8 mouse cellular contexts compared by ENCODE assay signal in the genomic region with DNA sequence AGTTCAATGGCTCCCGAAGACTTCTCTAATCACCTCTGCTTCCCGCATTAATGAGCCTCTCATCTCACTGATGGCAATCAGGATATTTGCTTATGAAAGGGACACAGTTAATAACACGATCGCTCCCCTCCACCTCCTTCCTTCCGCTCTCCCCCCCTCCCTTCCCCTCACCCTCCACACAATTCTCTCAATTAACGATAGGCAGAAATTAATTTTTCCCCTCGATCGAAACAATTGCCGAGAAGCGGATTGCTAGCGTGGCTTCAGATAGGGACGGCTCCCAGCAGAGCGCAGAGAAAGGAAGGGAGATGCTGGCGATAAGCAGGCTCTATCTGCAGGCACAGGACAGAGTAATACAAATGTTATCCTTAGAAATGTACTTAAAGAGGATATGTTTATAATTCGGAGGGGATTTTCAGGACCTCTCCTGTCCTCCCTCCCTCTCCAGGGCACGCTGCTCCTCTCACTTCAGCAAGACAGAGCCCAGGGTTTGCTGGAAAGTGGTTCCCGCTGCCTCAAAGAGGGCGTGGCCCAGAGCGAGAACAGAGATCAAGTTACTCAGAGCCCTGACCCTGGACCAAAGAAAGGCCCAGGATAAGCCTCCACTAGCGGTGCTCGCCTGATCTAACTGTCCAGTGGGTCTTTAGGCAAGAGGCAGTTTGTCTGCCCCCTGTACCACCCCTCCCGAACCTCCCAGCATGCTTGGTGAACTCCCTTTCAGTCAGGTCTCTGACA. TPM values are rescaled to one million over a fixed set of nuclear protein-coding genes. Genes with fewer than 3 reads are reported as not detected.
DNase-seq lines count a peak whose midpoint lies in the region; ATAC-seq and TF ChIP-seq lines count a peak whose summit lies in the region.

No protein-coding gene starts in this region.

- no peak for DNase-seq in lung, postnatal 0 days (ENCODE audit: low spot score)
- peak; percentile 79 for DNase-seq in forebrain, embryonic 10.5 days (ENCODE audit: extremely low spot score, low spot score)
- DNase-seq in liver, embryonic 11.5 days (ENCODE audit: low spot score): no peak
- DNase-seq in layer of hippocampus, adult 9-11 months: no peak
- no peak for DNase-seq in right cerebral cortex, postnatal 25 days
- no peak for DNase-seq in thymus, postnatal 25 days

- H3K9me3 ChIP-seq in lung, embryonic 15.5 days: no peaks in the 10 kb centered on the region
- H3K9me3 ChIP-seq in lung, postnatal 0 days (ENCODE audit: low read length): no peaks in the 10 kb centered on the region
- H3K9me3 ChIP-seq in forebrain, embryonic 10.5 days: no peaks in the 10 kb centered on the region
- no peaks in the 10 kb centered on the region for H3K9me3 ChIP-seq in liver, embryonic 11.5 days (ENCODE audit: control insufficient read depth, low read length)
- no peaks in the 10 kb centered on the region for H3K9me3 ChIP-seq in stomach, embryonic 15.5 days

- WGBS in lung, embryonic 15.5 days: 1% methylated on average over 22 of the region's 22 CpGs
- 2% methylated on average over 22 of the region's 22 CpGs for WGBS in lung, postnatal 0 days
- WGBS in forebrain, embryonic 10.5 days: under 1% methylated on average over 22 of the region's 22 CpGs
- WGBS in liver, embryonic 11.5 days: 1% methylated on average over 22 of the region's 22 CpGs
- 3% methylated on average over 22 of the region's 22 CpGs for WGBS in stomach, embryonic 15.5 days

- TF ChIP-seq EP300 in lung, postnatal 0 days (IDR thresholded peaks at IDR 0.05): no peak

- peaks cover 66% of the 10 kb centered on the region for H3K27me3 ChIP-seq in lung, embryonic 15.5 days
- peaks cover 30% of the 10 kb centered on the region for H3K27me3 ChIP-seq in lung, postnatal 0 days (replicated peaks; ENCODE audit: insufficient read depth, low read length)
- peaks cover 86% of the 10 kb centered on the region for H3K27me3 ChIP-seq in forebrain, embryonic 10.5 days (ENCODE audit: poor library complexity, severe bottlenecking)
- peaks cover 72% of the 10 kb centered on the region for H3K27me3 ChIP-seq in liver, embryonic 11.5 days (replicated peaks; ENCODE audit: control insufficient read depth, insufficient read depth, low read length)
- H3K27me3 ChIP-seq in stomach, embryonic 15.5 days (replicated peaks): peaks cover 62% of the 10 kb centered on the region

- ATAC-seq in lung, embryonic 15.5 days (ENCODE audit: borderline replicate concordance, extremely low read depth, low FRiP score, low TSS enrichment): no peak; the same call in 1 of the 2 replicates
- no peak for ATAC-seq in lung, postnatal 0 days
- no peak for ATAC-seq in liver, embryonic 11.5 days (replicated peaks; ENCODE audit: low FRiP score)
- ATAC-seq in stomach, embryonic 15.5 days (ENCODE audit: insufficient read depth, low FRiP score, low read depth): no peak

- no peak overlapping the region for H3K9ac ChIP-seq in lung, embryonic 15.5 days
- no peak overlapping the region for H3K9ac ChIP-seq in lung, postnatal 0 days (replicated peaks; ENCODE audit: low read depth)
- no peak overlapping the region for H3K9ac ChIP-seq in liver, embryonic 11.5 days (ENCODE audit: low read depth, low read length)
- H3K9ac ChIP-seq in stomach, embryonic 15.5 days: no peak overlapping the region

- no peaks in the 10 kb centered on the region for H3K36me3 ChIP-seq in lung, embryonic 15.5 days
- H3K36me3 ChIP-seq in lung, postnatal 0 days (ENCODE audit: insufficient read depth, low read length): no peaks in the 10 kb centered on the region
- no peaks in the 10 kb centered on the region for H3K36me3 ChIP-seq in forebrain, embryonic 10.5 days (replicated peaks)
- H3K36me3 ChIP-seq in liver, embryonic 11.5 days (ENCODE audit: control insufficient read depth, insufficient read depth, low read length): no peaks in the 10 kb centered on the region
- no peaks in the 10 kb centered on the region for H3K36me3 ChIP-seq in stomach, embryonic 15.5 days

- no peak overlapping the region for H3K4me3 ChIP-seq in lung, embryonic 15.5 days
- H3K4me3 ChIP-seq in lung, postnatal 0 days (ENCODE audit: low read depth, low read length): no peak overlapping the region
- peak overlapping the region; percentile 51 for H3K4me3 ChIP-seq in forebrain, embryonic 10.5 days
- H3K4me3 ChIP-seq in liver, embryonic 11.5 days (ENCODE audit: low read depth, low read length): peak overlapping the region; percentile 5; the same call in 1 of the 2 replicates
- H3K4me3 ChIP-seq in stomach, embryonic 15.5 days (replicated peaks): no peak overlapping the region

- H3K4me1 ChIP-seq in lung, embryonic 15.5 days: peaks cover 8% of the 10 kb centered on the region; the same call in 1 of the 2 replicates
- H3K4me1 ChIP-seq in lung, postnatal 0 days (ENCODE audit: insufficient read depth, low read depth, low read length): no peaks in the 10 kb centered on the region; the same call in 1 of the 2 replicates
- H3K4me1 ChIP-seq in forebrain, embryonic 10.5 days: peaks cover 64% of the 10 kb centered on the region
- H3K4me1 ChIP-seq in liver, embryonic 11.5 days (replicated peaks; ENCODE audit: control insufficient read depth, insufficient read depth, low read length): peaks cover 20% of the 10 kb centered on the region
- peaks cover 14% of the 10 kb centered on the region; the same call in 1 of the 2 replicates for H3K4me1 ChIP-seq in stomach, embryonic 15.5 days

- no peak for TF ChIP-seq CTCF in lung, postnatal 0 days (IDR thresholded peaks at IDR 0.05)

- H3K4me2 ChIP-seq in lung, embryonic 15.5 days: peak overlapping the region; percentile 16; the same call in 1 of the 2 replicates
- no peak overlapping the region for H3K4me2 ChIP-seq in lung, postnatal 0 days (replicated peaks; ENCODE audit: low read depth, low read length)
- peak overlapping the region; percentile 28 for H3K4me2 ChIP-seq in liver, embryonic 11.5 days
- H3K4me2 ChIP-seq in stomach, embryonic 15.5 days: peak overlapping the region; percentile 35; the same call in 1 of the 2 replicates

- no peak overlapping the region for H3K27ac ChIP-seq in lung, embryonic 15.5 days
- H3K27ac ChIP-seq in lung, postnatal 0 days (ENCODE audit: low read length): no peak overlapping the region
- H3K27ac ChIP-seq in forebrain, embryonic 10.5 days: peak overlapping the region; percentile 80
- no peak overlapping the region for H3K27ac ChIP-seq in liver, embryonic 11.5 days (ENCODE audit: low read depth, low read length)
- H3K27ac ChIP-seq in stomach, embryonic 15.5 days: no peak overlapping the region

RNA-seq across cellular contexts. Expression of gene Gpatch2l, which starts 24.8 kb away (rescaled TPM):
- 15.0 and 17.4 TPM in 2 replicates for polyA plus RNA-seq in lung, embryonic 15.5 days (2015; fragmentation: Nextera tagmentation; extraction: Ambion mirVana)
- 10.0 and 11.6 TPM in 2 replicates for polyA plus RNA-seq in lung, postnatal 0 days (2015; fragmentation: Nextera tagmentation; extraction: Ambion mirVana)
- polyA plus RNA-seq in forebrain, embryonic 10.5 days (2016; fragmentation: Nextera tagmentation; extraction: Ambion mirVana): 16.6 and 18.3 TPM in 2 replicates
- 12.7 and 14.5 TPM in 2 replicates for polyA plus RNA-seq in liver, embryonic 11.5 days (2014; fragmentation: Nextera tagmentation; extraction: Ambion mirVana)
- polyA plus RNA-seq in stomach, embryonic 15.5 days (2015; fragmentation: Nextera tagmentation; extraction: Ambion mirVana): 13.0 and 13.8 TPM in 2 replicates

Comparison
In these comparisons a context has a peak if more than half of its experiments do, and no peak if none do; other contexts are left out.
1. H3K4me3 ChIP-seq: peak in forebrain, embryonic 10.5 days (single experiment) and liver, embryonic 11.5 days (single experiment); none in lung, embryonic 15.5 days (single experiment), lung, postnatal 0 days (single experiment) and stomach, embryonic 15.5 days (single experiment).